Mouse (Mus musculus): ENCODE results near the gene Ttc21a.

GRCm38 (mm10) chr9:119948804-119949203 is 11.4 kb downstream of the Ttc21a start:
- TF ChIP-seq POLR2A (IDR thresholded peaks at IDR 0.05; ENCODE audit: low read depth, low read length) (no peak), CTCF (IDR thresholded peaks at IDR 0.05; ENCODE audit: extremely low read depth, insufficient read depth, insufficient read length, insufficient replicate concordance) (no peak)

All from spleen, adult 2 months (tissue).